Mouse (Mus musculus) spleen, adult 2 months (tissue): ENCODE data around the gene Snai1. TPM values are rescaled to one million over a fixed set of nuclear protein-coding genes. Genes with fewer than 3 reads are reported as not detected.
A peak's percentile ranks its signal among the peaks of the same experiment; 100 is the strongest.

Experiments
- DNase-seq, 2 experiments: peaks; one replicate each; pipeline versions ENCODE4 v3.0.0 to v3.0.0-alpha.2; 2012 to 2021; ENCODE audit warnings: low spot score in 2 of 2, low read depth in 1 of 2
- H3K27ac ChIP-seq: fragments of 200-500 bp; 2 replicates; pipeline ENCODE4 v1.5.1; 2012; ENCODE audit warnings: low read length, inconsistent platforms; ENCODE audit not compliant: insufficient read depth
- H3K27me3 ChIP-seq: fragments of 200-500 bp; 2 replicates; pipeline ENCODE4 v1.6.1; 2012; ENCODE audit warnings: mild to moderate bottlenecking, moderate library complexity, low read length, inconsistent platforms; ENCODE audit not compliant: control insufficient read depth, insufficient read depth
- H3K36me3 ChIP-seq: fragments of 200-500 bp; 2 replicates; pipeline ENCODE4 v1.6.1; 2012; ENCODE audit warnings: mild to moderate bottlenecking, low read length, inconsistent platforms; ENCODE audit not compliant: control insufficient read depth, insufficient read depth
- H3K4me1 ChIP-seq: fragments of 200-500 bp; 2 replicates; pipeline ENCODE4 v1.6.1; 2011; ENCODE audit warnings: inconsistent platforms; ENCODE audit not compliant: control insufficient read depth, insufficient read depth, insufficient read length
- H3K4me3 ChIP-seq: fragments of 200-500 bp; 2 replicates; pipeline ENCODE4 v1.5.1; 2011; ENCODE audit warnings: mild to moderate bottlenecking, inconsistent platforms; ENCODE audit not compliant: insufficient read depth, insufficient read length; ENCODE audit errors: extremely low read depth
- CTCF ChIP-seq: fragments of 200-500 bp; IDR thresholded peaks from 2 replicates; pipeline ENCODE4 v1.5.1; 2011; ENCODE audit warnings: mild to moderate bottlenecking, inconsistent platforms; ENCODE audit not compliant: insufficient read depth, insufficient read length, insufficient replicate concordance; ENCODE audit errors: extremely low read depth
- POLR2A ChIP-seq: fragments of 200-500 bp; IDR thresholded peaks from 2 replicates; pipeline ENCODE4 v1.6.1; 2011; ENCODE audit warnings: low read depth, low read length, inconsistent platforms
- WGBS: fragments of 180-500 bp; shearing (Covaris S2); methylation state at CpG from one replicate; pipeline ENCODE4 v1.1.7; 2018; 5-methylcytosine and 5-hydroxymethylcytosine counted together
- polyA plus RNA-seq: library from polyadenylated mRNA; depleted of rRNA; stranded (reverse); fragments of >200 nt; gene quantifications from 2 replicates; pipeline ENCODE4 v1.2.3, GENCODE M21; 2012

Gene Snai1
- polyA plus RNA-seq, 1 experiment: 21.0 TPM

- H3K4me1 ChIP-seq: no peaks in the 10 kb centered on the region
- TF ChIP-seq POLR2A (no peak), CTCF (no peak)
- H3K4me3 ChIP-seq: no peak overlapping the region
- peak overlapping the region; percentile 52; the same call in 1 of the 2 replicates for H3K27ac ChIP-seq
- no peaks in the 10 kb centered on the region for H3K27me3 ChIP-seq
- no peaks in the 10 kb centered on the region for H3K36me3 ChIP-seq
- DNase-seq: no peak
- 83% methylated on average over 6 of the region's 6 CpGs for WGBS
These were observed 32.8 kb downstream of the Snai1 start for GRCm38 (mm10) chr2:167570815-167571214.

GRCm38 (mm10) chr2:167571442-167572220 lies 33.6 kb downstream of the Snai1 start:
- Histone ChIP-seq H3K4me3 (no peak overlapping the region), H3K27me3 (no peaks in the 10 kb centered on the region), H3K27ac (no peak overlapping the region), H3K36me3 (no peaks in the 10 kb centered on the region), H3K4me1 (no peaks in the 10 kb centered on the region)
- no peak for DNase-seq
- no peak for TF ChIP-seq POLR2A
- 90% methylated on average over 18 of the region's 18 CpGs for WGBS

GRCm38 (mm10) chr2:167574814-167575213 lies 36.8 kb downstream of the Snai1 start:
- no peaks in the 10 kb centered on the region for H3K36me3 ChIP-seq
- TF ChIP-seq POLR2A (no peak), CTCF (no peak)
- no peak overlapping the region for H3K27ac ChIP-seq
- 77% methylated on average over 9 of the region's 9 CpGs for WGBS
- no peak for DNase-seq
- H3K4me1 ChIP-seq: peaks cover 6% of the 10 kb centered on the region; the same call in 1 of the 2 replicates
- no peak overlapping the region for H3K4me3 ChIP-seq
- no peaks in the 10 kb centered on the region for H3K27me3 ChIP-seq

- DNase-seq: no peak
- H3K27me3 ChIP-seq: no peaks in the 10 kb centered on the region
- no peak overlapping the region for H3K27ac ChIP-seq
- peaks cover 6% of the 10 kb centered on the region; the same call in 1 of the 2 replicates for H3K4me1 ChIP-seq
- 94% methylated on average over 7 of the region's 7 CpGs for WGBS
- H3K4me3 ChIP-seq: no peak overlapping the region
- no peak for TF ChIP-seq POLR2A
- no peak for TF ChIP-seq CTCF
- no peaks in the 10 kb centered on the region for H3K36me3 ChIP-seq
These were observed 37.6 kb downstream of the Snai1 start for GRCm38 (mm10) chr2:167575581-167575980.

- Histone ChIP-seq H3K4me3 (no peak overlapping the region), H3K27me3 (no peaks in the 10 kb centered on the region), H3K4me1 (peaks cover 6% of the 10 kb centered on the region; the same call in 1 of the 2 replicates), H3K27ac (no peak overlapping the region), H3K36me3 (no peaks in the 10 kb centered on the region)
- WGBS: 86% methylated on average over 8 of the region's 8 CpGs
- TF ChIP-seq CTCF (no peak), POLR2A (no peak)
- no peak for DNase-seq
These were observed 38.2 kb downstream of the Snai1 start for GRCm38 (mm10) chr2:167576121-167576620.

DNA sequence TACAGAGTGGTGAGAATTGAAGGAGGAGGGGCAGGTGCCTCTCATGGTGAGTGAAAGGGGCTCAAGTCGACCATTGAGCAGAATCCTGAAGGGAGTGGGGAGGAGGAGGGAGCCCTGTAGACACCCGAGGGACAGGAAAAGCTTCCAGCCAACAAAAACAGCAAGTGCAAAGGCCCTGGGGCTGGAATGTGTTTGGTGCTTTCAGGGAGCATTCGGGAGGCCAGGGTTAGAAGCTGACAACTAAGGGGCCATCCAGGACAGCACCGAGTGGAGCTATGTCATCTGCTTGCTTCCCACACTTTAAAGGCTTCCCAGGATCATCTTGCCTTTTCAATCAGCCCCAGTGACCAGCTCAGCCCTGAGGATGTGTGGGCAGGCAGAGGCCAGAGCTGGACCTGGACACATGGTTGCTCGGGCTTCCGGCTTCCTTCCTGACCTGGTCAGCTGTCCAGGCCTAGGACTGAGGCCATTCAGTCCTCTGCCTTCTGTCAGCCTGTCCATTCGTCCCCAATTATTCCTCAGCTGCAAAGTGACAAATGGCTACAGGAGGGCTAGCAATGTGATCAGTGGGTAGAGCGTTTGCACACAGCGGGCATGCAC lies 39.3 kb downstream of the Snai1 start:
- WGBS: 78% methylated on average over 9 of the region's 9 CpGs
- H3K36me3 ChIP-seq: no peaks in the 10 kb centered on the region
- DNase-seq: no peak

GRCm38 (mm10) chr2:167578521-167578920 lies 40.5 kb downstream of the Snai1 start:
- DNase-seq: peak; percentile 15 to 48
- no peak overlapping the region for H3K27ac ChIP-seq
- H3K27me3 ChIP-seq: no peaks in the 10 kb centered on the region
- peaks cover 6% of the 10 kb centered on the region; the same call in 1 of the 2 replicates for H3K4me1 ChIP-seq
- peaks cover 1% of the 10 kb centered on the region; the same call in 1 of the 2 replicates for H3K36me3 ChIP-seq
- WGBS: 33% methylated on average over 5 of the region's 5 CpGs
- TF ChIP-seq POLR2A (no peak), CTCF (no peak)
- no peak overlapping the region for H3K4me3 ChIP-seq

More for the DNA sequence above, 39.3 kb downstream of the Snai1 start:
- TF ChIP-seq POLR2A: no peak
- TF ChIP-seq CTCF: no peak
- H3K4me3 ChIP-seq: no peak overlapping the region
- H3K4me1 ChIP-seq: peaks cover 6% of the 10 kb centered on the region; the same call in 1 of the 2 replicates
- H3K27me3 ChIP-seq: no peaks in the 10 kb centered on the region
- no peak overlapping the region for H3K27ac ChIP-seq
